Mouse (Mus musculus): ENCODE results near the gene Man2b1.

DNA sequence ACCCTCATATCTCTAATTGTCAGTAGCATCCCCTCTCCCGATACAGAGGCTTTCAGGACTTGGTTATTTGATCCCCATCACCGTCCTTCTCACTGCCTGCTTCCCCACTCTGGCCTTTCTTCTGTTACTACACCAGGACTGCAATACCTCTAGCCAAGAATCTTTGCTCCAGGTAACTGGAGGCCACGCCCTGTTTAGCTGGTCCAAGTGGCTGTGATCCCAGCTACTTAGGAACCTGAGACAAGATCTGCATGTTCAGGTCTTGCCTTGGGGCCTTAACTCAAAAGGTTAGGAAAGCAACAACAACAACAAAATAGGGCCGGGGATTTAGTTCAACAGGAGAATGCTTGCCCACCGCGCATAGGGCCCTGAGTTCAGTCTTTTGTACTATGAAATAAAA lies 39.5 kb upstream of the Man2b1 start:
- TF ChIP-seq POLR2A (IDR thresholded peaks at IDR 0.05; ENCODE audit: extremely low read depth, insufficient read depth, low read length) (no peak), CTCF (IDR thresholded peaks at IDR 0.05; ENCODE audit: extremely low read depth, insufficient read depth, low read length) (no peak)
